Mouse (Mus musculus) hindbrain, embryonic 10.5 days (tissue): ENCODE measurements around the gene Vps18. TPM values are rescaled to one million over a fixed set of nuclear protein-coding genes. Genes with fewer than 3 reads are reported as not detected.
A peak's percentile ranks its signal among the peaks of the same experiment; 100 is the strongest.

Experiments used
- DNase-seq: peaks from one replicate; pipeline ENCODE4 v3.0.0-alpha.2; 2017; ENCODE audit warnings: low spot score
- H3K27ac ChIP-seq: fragments of 300-500 bp; sonication (generic); 2 replicates; pipeline ENCODE4 v1.5.1; 2016; ENCODE audit warnings: mild to moderate bottlenecking, moderate library complexity
- H3K27me3 ChIP-seq: fragments of 300-500 bp; sonication (generic); 2 replicates; pipeline ENCODE4 v1.6.1; 2016; ENCODE audit warnings: mild to moderate bottlenecking; ENCODE audit not compliant: poor library complexity, insufficient read depth, severe bottlenecking
- H3K36me3 ChIP-seq: fragments of 300-500 bp; sonication (generic); 2 replicates; pipeline ENCODE4 v1.6.1; 2016; ENCODE audit warnings: mild to moderate bottlenecking, moderate library complexity
- H3K4me1 ChIP-seq: fragments of 300-500 bp; sonication (generic); replicated peaks from 2 replicates; pipeline ENCODE4 v1.6.1; 2016; ENCODE audit warnings: mild to moderate bottlenecking
- H3K4me3 ChIP-seq: fragments of 300-500 bp; sonication (generic); 2 replicates; pipeline ENCODE4 v1.5.1; 2016; ENCODE audit warnings: mild to moderate bottlenecking, moderate library complexity
- H3K9me3 ChIP-seq: fragments of 300-500 bp; sonication (generic); 2 replicates; pipeline ENCODE4 v1.6.1; 2016; ENCODE audit warnings: mild to moderate bottlenecking, moderate library complexity
- WGBS: fragments of 180-500 bp; shearing (Covaris S2); methylation state at CpG from one replicate; pipeline ENCODE4 v1.1.7; 2016; 5-methylcytosine and 5-hydroxymethylcytosine counted together
- polyA plus RNA-seq: library from polyadenylated mRNA; unstranded; fragments of >200 nt; fragmentation: Nextera tagmentation; extraction: Ambion mirVana; gene quantifications from 2 replicates; pipeline ENCODE4 v1.2.1, GENCODE M21; 2016

Vps18 gene
- polyA plus RNA-seq, 1 experiment from 2014 or later, result 26.7 TPM

DNA sequence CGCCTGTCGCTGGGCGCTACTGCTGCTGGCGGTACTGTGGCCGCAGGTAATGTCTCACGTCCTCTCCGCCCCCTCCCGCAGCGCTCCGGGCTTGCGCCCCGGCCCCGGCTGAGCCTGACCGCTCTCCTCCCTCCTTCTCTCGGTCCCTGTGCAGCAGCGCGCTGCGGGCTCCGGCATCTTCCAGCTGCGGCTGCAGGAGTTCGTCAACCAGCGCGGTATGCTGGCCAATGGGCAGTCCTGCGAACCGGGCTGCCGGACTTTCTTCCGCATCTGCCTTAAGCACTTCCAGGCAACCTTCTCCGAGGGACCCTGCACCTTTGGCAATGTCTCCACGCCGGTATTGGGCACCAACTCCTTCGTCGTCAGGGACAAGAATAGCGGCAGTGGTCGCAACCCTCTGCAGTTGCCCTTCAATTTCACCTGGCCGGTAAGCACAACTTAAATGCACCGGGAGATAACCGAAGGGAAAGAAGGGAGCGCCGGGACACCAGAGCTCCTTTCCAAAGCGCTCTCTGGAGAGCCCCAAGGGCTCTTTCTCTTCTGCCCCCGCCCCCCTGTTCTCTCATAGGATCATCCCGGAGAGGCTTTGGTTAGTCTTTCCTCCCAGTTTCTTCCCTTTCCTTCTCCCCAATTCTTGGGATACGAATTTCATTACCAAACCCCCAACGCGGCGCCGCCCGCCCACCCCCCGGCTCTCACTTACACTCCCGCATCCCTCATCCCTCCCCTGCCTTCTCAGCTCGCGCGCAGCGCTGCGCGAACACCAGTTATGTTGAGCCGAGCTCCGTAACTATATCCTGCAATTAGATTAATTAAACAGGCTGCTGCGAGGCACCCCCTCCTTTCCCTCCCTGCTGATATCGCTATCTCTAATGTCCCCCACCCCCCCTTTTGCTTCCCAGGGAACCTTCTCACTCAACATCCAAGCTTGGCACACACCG lies 37.9 kb downstream of the Vps18 start:
- Histone ChIP-seq H3K4me3 (peak overlapping the region; percentile 55), H3K4me1 (peaks cover 68% of the 10 kb centered on the region), H3K27me3 (peaks cover 100% of the 10 kb centered on the region), H3K36me3 (no peaks in the 10 kb centered on the region), H3K9me3 (no peaks in the 10 kb centered on the region), H3K27ac (peak overlapping the region; percentile 50)
- peak; percentile 43 for DNase-seq
- WGBS, result under 1% methylated on average over 61 of the region's 61 CpGs

GRCm38 (mm10) chr2:119327102-119327480 lies 38.6 kb downstream of the Vps18 start:
- under 1% methylated on average over 30 of the region's 30 CpGs for WGBS

DNA sequence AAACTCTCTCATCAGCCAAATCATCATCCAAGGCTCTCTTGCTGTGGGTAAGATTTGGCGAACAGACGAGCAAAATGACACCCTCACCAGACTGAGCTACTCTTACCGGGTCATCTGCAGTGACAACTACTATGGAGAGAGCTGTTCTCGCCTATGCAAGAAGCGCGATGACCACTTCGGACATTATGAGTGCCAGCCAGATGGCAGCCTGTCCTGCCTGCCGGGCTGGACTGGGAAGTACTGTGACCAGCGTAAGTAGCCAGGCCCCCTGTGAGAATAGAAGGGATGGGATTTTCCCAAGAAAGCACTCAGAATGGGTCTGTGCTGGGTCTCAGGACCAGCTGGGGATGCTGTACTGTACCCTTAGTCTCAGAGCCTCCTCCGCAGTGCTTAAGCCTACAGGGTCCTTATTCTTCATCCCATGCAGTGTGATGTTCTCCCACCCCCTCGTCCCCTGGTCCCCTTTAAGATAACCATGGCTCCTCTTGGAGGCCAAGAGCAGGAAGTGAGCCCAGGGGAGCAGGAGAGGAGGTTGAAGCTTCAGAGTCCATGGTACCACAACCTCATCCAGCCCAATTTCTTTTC lies 39.5 kb downstream of the Vps18 start:
- H3K27ac ChIP-seq, result no peak overlapping the region
- H3K9me3 ChIP-seq, result no peaks in the 10 kb centered on the region
- no peak for DNase-seq
- H3K4me3 ChIP-seq, result peak overlapping the region; percentile 55
- peaks cover 100% of the 10 kb centered on the region for H3K27me3 ChIP-seq
- no peaks in the 10 kb centered on the region for H3K36me3 ChIP-seq
- 16% methylated on average over 11 of the region's 11 CpGs for WGBS
- H3K4me1 ChIP-seq, result peaks cover 52% of the 10 kb centered on the region

More at GRCm38 (mm10) chr2:119327102-119327480, 38.6 kb downstream of the Vps18 start:
- Histone ChIP-seq H3K9me3 (no peaks in the 10 kb centered on the region), H3K4me1 (peaks cover 62% of the 10 kb centered on the region), H3K4me3 (peak overlapping the region; percentile 55), H3K27ac (no peak overlapping the region), H3K36me3 (no peaks in the 10 kb centered on the region), H3K27me3 (peaks cover 100% of the 10 kb centered on the region)
- DNase-seq, result peak; percentile 52

DNA sequence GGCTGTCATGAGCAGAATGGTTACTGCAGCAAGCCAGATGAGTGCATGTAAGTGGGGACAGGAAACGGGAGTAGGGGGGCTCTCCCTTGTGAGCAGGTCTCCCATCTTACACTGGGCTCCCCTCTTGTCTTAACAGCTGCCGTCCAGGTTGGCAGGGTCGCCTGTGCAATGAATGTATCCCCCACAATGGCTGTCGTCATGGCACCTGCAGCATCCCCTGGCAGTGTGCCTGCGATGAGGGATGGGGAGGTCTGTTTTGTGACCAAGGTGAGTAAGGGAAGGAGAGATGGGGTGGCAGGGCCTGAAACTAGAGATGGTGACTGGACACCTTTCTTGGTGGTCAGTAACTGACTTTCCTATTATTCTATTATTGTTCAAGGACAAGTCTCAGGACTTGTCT lies 40.0 kb downstream of the Vps18 start:
- no peaks in the 10 kb centered on the region for H3K9me3 ChIP-seq
- DNase-seq, result no peak
- peak overlapping the region; percentile 55 for H3K4me3 ChIP-seq
- no peaks in the 10 kb centered on the region for H3K36me3 ChIP-seq
- no peak overlapping the region for H3K27ac ChIP-seq
- peaks cover 98% of the 10 kb centered on the region for H3K27me3 ChIP-seq
- peaks cover 49% of the 10 kb centered on the region for H3K4me1 ChIP-seq
- 44% methylated on average over 5 of the region's 5 CpGs for WGBS

- Histone ChIP-seq H3K9me3 (no peaks in the 10 kb centered on the region), H3K4me3 (no peak overlapping the region), H3K27ac (no peak overlapping the region), H3K36me3 (no peaks in the 10 kb centered on the region), H3K27me3 (peaks cover 93% of the 10 kb centered on the region), H3K4me1 (peaks cover 46% of the 10 kb centered on the region)
- WGBS, result 65% methylated on average over 3 of the region's 3 CpGs
- DNase-seq, result no peak
Measured at GRCm38 (mm10) chr2:119329123-119329817, 40.7 kb downstream of the Vps18 start.

DNA sequence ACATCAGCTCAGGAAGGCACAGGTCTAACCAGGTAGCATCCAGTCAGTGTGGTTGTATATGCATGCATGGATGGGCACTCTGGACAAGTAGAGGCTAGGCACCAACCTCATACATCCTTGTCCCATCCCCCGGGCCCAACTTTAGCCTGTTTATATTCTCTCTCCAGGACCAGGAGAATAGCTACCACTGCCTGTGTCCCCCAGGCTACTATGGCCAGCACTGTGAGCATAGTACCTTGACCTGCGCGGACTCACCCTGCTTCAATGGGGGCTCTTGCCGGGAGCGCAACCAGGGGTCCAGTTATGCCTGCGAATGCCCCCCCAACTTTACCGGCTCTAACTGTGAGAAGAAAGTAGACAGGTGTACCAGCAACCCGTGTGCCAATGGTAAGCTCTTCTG lies 42.3 kb downstream of the Vps18 start:
- Histone ChIP-seq H3K27me3 (peaks cover 93% of the 10 kb centered on the region), H3K36me3 (no peaks in the 10 kb centered on the region), H3K9me3 (no peaks in the 10 kb centered on the region), H3K4me1 (peaks cover 31% of the 10 kb centered on the region), H3K27ac (no peak overlapping the region), H3K4me3 (no peak overlapping the region)
- no peak for DNase-seq
- 91% methylated on average over 8 of the region's 8 CpGs for WGBS

DNA sequence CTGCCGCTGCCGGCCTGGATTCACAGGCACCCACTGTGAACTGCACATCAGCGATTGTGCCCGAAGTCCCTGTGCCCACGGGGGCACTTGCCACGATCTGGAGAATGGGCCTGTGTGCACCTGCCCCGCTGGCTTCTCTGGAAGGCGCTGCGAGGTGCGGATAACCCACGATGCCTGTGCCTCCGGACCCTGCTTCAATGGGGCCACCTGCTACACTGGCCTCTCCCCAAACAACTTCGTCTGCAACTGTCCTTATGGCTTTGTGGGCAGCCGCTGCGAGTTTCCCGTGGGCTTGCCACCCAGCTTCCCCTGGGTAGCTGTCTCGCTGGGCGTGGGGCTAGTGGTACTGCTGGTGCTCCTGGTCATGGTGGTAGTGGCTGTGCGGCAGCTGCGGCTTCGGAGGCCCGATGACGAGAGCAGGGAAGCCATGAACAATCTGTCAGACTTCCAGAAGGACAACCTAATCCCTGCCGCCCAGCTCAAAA lies 43.7 kb downstream of the Vps18 start:
- Histone ChIP-seq H3K27ac (no peak overlapping the region), H3K27me3 (peaks cover 93% of the 10 kb centered on the region), H3K4me3 (no peak overlapping the region), H3K4me1 (peaks cover 27% of the 10 kb centered on the region), H3K36me3 (no peaks in the 10 kb centered on the region), H3K9me3 (no peaks in the 10 kb centered on the region)
- 75% methylated on average over 24 of the region's 24 CpGs for WGBS
- no peak for DNase-seq

DNA sequence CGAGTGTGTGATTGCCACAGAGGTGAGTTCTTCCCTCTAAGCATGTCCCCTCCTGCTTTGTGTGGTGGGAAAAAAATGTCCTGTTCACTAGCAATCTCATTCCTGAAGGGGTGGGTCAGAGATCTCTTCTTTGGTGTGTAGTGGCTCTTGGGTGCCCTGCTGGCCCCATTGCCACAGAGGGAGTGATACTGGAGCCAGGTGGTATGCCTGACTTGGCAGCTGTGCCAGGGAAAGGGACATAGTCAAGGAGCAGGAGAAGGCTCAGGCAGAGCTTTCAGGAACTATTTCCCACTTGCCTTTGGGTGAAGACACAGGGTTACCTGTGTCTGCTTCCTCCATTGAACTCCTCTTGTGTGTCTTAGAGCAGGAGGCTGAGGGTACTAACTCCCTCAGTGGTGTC lies 45.6 kb downstream of the Vps18 start:
- no peak overlapping the region for H3K4me3 ChIP-seq
- H3K9me3 ChIP-seq, result no peaks in the 10 kb centered on the region
- H3K36me3 ChIP-seq, result no peaks in the 10 kb centered on the region
- H3K27ac ChIP-seq, result no peak overlapping the region
- H3K4me1 ChIP-seq, result peaks cover 21% of the 10 kb centered on the region
- peaks cover 76% of the 10 kb centered on the region for H3K27me3 ChIP-seq
- 64% methylated on average over 1 of the region's 1 CpGs for WGBS
- no peak for DNase-seq

- Histone ChIP-seq H3K9me3 (no peaks in the 10 kb centered on the region), H3K4me1 (peaks cover 21% of the 10 kb centered on the region), H3K36me3 (no peaks in the 10 kb centered on the region), H3K27me3 (peaks cover 67% of the 10 kb centered on the region), H3K27ac (no peak overlapping the region), H3K4me3 (no peak overlapping the region)
- 74% methylated on average over 7 of the region's 7 CpGs for WGBS
- DNase-seq, result no peak
Measured at GRCm38 (mm10) chr2:119334964-119335525, 46.5 kb downstream of the Vps18 start.

GRCm38 (mm10) chr2:119335535-119335934 lies 47.0 kb downstream of the Vps18 start:
- 88% methylated on average over 1 of the region's 1 CpGs for WGBS
- Histone ChIP-seq H3K4me3 (no peak overlapping the region), H3K9me3 (no peaks in the 10 kb centered on the region), H3K27ac (no peak overlapping the region), H3K27me3 (peaks cover 62% of the 10 kb centered on the region), H3K36me3 (no peaks in the 10 kb centered on the region), H3K4me1 (peaks cover 21% of the 10 kb centered on the region)
- no peak for DNase-seq

- peaks cover 21% of the 10 kb centered on the region for H3K4me1 ChIP-seq
- peaks cover 57% of the 10 kb centered on the region for H3K27me3 ChIP-seq
- 0 out of 2 replicates have a peak overlapping the region, but pooled peaks have one; percentile 35 for H3K27ac ChIP-seq
- no peaks in the 10 kb centered on the region for H3K9me3 ChIP-seq
- no peak for DNase-seq
- 72% methylated on average over 2 of the region's 2 CpGs for WGBS
- no peaks in the 10 kb centered on the region for H3K36me3 ChIP-seq
- H3K4me3 ChIP-seq, result no peak overlapping the region
Measured at GRCm38 (mm10) chr2:119336002-119336401, 47.5 kb downstream of the Vps18 start.

- WGBS, result 68% methylated on average over 10 of the region's 10 CpGs
- no peak overlapping the region for H3K4me3 ChIP-seq
- H3K27me3 ChIP-seq, result peaks cover 53% of the 10 kb centered on the region
- H3K9me3 ChIP-seq, result no peaks in the 10 kb centered on the region
- no peaks in the 10 kb centered on the region for H3K36me3 ChIP-seq
- peak overlapping the region; percentile 35; the same call in 1 of the 2 replicates for H3K27ac ChIP-seq
- no peak for DNase-seq
- H3K4me1 ChIP-seq, result peaks cover 21% of the 10 kb centered on the region
Measured at GRCm38 (mm10) chr2:119336470-119336869, 47.9 kb downstream of the Vps18 start.
